Mouse (Mus musculus): ENCODE measurements around the gene Dusp2. TPM values are rescaled to one million over a fixed set of nuclear protein-coding genes. Genes with fewer than 3 reads are reported as not detected.
"Not testable (repeated sequence)": the region's sequence is repeated elsewhere in the genome, so short reads cannot be mapped to it uniquely, and the experiment has no call there.

The Dusp2 gene
- 1 to 10 TPM in 1 of 2 experiments, under 1 TPM in 1; 0.57 to 2.0 TPM for total RNA-seq (2021)
- long read RNA-seq, experiment 1, result 0 reads
- long read RNA-seq, experiment 2, partial matches to known transcripts, result 0 of 1 reads
- long read RNA-seq, experiment 2, other reads (novel, unspliced or antisense), result 0 of 1 reads

DNA sequence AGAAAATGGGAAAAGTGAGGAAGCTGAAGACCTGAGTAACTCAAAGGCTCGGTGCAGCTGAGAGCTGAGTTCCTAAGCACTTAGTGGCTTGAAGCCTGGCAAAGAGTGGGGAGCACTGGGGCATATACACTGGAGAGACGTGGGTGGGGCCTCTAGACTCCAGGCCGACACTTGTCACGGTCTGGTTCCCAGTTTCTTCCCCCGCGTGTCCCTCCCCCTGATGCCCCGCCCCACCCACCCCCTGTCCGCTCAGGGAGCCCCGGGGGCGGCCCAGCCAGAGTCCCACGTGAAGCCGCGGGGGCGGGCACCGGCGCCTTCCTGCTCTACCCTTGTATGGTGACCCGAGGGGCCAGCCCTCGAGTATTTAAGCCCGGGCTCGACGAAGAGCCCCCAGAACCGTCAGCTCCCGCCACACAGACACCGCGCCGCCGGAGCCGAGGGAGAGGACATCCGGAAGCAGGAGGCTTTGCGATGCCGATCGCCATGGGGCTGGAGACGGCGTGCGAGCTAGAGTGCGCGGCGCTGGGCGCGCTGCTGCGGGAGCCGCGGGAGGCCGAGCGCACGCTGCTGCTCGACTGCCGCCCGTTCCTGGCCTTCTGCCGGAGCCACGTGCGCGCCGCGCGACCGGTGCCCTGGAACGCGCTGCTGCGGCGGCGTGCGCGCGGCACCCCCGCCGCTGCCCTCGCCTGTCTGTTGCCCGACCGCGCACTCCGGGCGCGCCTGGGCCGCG lies at the start of gene Dusp2:
Gene Dusp2, plus strand, starts transcription at position 393 of the 730 bp plus-strand sequence.
- DNase-seq, result peak; percentile 82 to 91

DNA sequence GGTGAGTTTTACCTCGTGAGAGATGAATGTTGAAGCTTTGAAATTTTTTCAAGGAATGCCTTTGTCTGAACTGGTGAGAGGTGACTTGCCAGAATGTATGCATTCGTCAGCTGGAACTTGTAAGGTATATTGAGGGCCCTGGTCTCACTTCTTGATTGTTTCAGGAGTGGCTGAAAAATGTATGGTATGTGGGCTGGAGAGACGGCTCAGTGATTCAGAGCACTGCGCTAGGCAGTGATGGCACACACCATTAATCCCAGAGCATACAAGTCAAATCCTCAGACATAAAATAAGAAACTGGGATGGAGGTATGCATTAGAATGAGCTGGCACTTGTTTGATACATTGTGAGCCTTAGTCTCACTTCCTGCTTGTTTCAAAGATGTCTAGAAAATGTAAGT lies 43.7 kb upstream of the Dusp2 start:
- DNase-seq, result no peak

DNA sequence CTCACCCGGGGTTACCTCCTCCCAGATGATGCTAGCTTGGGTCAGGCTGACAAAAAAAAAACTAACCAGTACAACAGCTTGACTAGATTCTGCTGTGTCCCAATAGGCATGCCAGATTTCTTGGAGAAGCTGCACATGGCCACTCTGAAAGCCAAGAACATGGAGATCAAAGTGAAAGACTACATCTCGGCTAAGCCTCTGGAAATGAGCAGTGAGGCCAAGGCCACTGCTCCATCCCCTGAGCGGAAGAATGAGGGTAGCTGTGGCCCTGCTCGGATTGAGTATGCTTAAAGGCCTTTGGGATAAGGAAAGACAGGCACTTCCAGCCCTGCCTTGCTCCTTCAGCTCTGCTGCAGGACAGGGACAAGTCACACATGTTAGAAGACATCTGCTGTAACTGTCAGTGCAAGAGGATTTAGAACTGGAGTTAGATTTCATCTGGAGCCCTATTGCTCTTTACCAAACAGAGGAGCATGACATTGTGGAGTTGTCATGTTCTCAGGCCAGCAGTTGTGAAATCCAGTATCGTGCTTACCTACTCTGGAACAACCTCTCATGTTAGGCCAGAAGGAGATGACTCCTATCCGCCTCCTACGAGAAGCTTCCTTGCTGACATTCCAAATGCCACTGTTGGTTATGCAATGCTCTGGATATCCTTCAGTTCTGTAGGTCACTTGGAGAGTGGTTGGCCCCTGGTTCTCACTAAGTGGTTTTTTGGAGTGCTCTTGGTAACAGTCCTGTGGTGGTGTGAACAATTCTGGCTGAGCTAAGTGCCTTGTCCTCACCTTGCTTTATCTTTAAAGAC lies 38.8 kb upstream of the Dusp2 start:
- peak; percentile 17 to 36 for DNase-seq

DNA sequence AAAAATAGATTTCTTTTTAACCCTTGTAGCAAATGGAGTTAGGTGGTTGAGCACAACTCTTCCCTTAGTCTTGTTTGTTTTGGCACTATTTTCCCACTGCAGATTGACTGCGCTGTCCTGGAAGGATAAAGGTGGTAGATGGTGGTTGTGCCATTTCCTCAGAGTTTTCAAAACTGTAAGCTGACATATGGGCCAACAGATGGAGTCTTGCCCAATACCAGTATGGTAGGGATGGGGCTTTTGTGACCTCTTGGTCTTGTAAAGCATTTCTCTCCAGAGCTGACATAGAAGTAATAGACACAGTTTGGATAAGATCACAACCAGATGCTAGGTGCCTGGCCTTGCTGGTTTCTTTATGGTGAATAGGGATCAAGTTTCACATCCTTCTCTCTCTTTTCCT lies 37.9 kb upstream of the Dusp2 start:
- no peak for DNase-seq

DNA sequence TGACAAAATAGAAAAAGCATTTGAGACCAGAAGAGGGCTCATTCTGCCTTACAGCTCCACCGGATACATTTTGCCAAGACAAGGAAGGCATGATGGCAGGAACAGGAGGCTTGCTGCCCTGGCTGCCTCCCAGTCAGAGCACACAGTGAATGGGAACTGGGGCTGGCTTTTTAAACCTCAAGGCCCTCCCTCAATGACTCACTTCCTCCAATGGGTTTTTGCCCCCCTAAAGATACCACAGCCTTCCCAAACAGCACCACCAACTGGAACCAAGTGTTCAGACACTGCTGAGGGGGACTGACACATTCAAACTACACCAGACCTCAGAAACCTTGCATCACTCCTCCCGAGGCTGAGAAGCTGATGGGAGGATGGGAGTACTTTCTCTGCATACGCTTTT lies 35.3 kb upstream of the Dusp2 start:
- DNase-seq, result no peak

DNA sequence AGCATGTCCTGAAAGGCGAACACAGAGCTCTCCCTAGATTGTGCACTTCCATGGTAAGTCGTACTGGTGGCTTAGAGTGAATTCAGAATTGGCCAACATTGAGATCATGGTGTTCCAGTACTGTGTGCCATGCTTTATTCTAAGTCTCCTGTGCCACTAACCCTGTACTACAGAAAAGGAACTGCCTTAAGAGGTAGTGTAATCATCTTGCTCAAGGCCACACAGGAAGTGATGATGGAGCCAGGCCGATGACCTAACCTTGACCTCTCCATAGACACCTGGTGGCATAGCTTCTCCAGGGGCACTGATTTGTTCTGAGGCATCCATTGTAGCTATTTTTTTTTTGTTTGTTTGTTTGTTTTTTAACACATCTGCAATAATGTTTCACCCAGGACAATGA lies 34.1 kb upstream of the Dusp2 start:
- no peak for DNase-seq

DNA sequence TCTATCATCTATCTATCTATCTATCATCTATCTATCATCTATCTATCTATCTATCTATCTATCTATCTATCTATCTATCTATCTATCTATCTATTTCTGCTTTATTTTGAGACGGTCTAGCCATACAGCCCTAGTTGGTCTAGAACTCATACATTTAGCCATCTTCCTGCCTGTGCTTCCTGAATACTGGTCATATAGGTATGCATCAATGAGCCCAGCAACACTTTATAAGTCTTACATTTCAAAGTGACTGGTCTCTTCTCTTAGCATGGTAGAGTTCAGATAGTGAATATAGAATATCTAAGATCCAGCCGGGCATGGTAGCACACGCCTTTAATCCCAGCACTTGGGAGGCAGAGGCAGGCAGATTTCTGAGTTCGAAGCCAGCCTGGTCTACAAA lies 31.8 kb upstream of the Dusp2 start:
- not testable (repeated sequence) for DNase-seq

DNA sequence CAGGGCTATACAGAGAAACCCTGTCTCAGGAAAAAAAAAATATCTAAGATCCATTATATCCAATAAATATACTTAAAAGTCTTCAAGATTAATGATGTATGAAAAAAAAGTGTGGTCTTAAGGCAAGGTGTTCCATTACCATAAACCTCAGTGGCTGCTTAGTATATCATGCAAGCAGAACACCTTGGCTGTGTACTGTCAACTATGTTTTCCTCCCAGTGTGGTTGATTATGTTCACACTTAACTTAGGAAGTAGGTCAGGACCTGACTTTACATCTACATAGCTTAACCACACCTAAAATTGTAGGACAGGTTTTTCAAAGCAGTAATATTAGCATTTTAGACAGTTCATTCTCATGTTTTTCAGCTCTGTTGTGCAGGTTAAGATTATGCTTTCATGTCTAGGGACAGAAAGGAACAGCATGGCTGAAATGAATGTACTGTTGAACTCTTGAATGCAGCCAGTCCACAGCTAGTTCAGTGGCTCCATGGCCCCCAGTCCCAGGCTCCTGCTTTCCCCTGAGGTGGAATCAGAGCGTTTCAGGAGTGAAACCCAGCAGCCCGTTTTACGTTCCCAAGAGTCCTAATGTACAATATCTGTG lies 31.2 kb upstream of the Dusp2 start:
- DNase-seq, result no peak

DNA sequence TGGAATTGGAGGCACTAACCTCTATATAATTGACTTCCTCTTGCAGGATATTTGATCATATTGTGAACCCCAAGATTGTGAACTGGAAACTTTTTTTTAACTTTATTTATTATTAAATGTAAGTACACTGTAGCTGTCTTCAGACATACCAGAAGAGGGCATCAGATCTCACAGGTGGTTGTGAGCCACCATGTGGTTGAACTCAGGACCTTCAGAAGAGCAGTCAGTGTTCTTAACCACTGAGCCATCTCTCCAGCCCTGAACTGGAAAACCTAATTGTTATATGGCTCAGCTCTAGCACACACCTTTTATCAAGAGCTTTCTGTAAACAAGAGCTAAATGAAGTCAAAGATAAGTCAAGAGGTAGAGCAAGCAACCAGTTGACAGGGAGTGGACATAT lies 29.8 kb upstream of the Dusp2 start:
- DNase-seq, result no peak

DNA sequence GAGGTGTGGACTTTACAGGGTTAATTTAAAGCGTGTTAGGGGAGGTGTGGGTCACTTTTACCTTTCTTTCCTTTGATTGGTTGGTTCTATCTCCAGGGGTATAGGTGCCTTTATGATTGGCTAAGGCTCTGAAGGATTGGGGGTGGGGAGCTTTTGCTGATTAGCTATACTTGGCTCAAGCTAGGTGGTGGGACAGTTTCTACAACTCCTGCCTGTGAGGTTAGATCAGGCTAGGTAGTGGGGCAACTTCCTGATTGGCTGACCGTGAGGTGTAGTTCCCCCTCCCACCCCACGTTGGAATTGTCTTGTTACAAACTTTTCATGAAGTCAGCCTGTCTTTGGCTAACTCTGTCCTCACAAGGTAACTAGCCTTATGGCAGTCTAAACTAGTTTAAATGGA lies 28.8 kb upstream of the Dusp2 start:
- no peak for DNase-seq

DNA sequence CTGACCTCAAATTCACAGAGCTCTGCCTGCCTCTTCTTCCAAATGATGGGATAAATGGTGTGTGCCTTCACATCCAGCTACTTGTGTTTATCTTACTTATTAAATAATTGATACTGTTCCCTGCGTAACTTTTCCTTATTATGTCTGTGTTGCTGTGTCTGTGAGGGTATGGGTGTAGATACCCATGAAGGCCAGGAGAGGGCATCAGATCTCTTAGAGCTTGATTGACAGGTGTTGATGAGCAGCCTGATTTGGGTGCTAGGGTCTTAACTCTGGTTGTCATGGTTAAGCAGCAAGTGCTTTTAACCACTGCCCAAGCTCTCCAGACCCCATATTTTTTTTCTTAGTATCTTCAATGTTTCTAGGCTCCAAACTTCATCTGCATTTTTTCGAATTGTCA lies 27.3 kb upstream of the Dusp2 start:
- DNase-seq, result no peak

DNA sequence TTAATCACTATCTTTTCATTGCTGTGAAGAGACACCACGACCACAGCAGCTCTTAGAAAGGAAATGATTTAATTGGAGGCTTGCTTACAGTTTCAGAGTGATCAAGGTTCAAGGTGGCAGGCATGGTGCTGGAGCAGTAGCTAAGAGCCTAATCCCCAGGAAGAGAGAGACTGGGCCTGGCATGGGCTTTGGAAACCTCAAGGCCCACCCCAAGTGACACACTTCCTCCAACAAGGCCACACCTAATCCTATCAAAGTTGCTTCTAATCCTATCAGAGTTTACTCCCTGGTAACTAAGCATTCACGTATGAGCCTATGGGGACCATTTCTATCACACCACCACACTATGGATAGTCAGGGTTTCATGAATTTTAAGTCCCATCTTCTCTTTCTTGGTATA lies 25.7 kb upstream of the Dusp2 start:
- DNase-seq, result no peak

DNA sequence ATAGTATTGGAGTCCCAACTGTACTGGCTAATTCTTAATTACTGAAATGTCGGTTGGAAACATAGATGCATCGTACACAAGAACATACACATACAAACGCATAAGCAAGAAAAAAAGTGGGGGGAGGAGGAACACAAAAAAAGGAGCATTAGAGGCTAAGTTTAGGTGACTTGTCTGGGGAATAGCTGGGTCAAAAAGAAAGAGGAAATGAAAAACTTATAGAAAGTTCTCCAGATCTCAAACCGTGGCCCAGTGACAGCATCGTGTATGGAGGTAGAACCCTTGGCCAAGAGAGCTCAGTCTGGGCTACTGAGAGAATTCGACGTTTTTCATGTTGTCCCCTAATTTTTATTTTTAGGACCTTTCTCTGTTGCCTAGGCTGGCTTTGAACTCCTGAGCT lies 25.3 kb upstream of the Dusp2 start:
- no peak for DNase-seq

DNA sequence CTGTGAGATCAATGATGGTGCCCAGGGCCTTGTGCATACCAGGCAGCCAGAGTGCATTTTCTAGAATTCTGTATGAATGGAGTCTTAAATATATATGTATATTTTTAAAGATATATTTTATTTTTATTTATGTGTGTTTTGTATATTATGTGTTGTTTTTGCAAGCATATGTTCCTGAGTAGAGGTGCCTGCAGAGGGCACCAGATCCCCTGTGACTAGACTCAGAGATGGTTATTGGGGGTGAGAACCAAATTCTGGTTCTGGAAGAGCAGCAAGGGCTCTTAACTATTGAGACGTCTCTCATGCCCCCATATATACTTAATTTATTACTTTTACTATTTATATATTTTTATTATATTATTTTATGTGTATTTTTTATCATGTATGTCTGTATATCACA lies 24.8 kb upstream of the Dusp2 start:
- DNase-seq, result no peak

DNA sequence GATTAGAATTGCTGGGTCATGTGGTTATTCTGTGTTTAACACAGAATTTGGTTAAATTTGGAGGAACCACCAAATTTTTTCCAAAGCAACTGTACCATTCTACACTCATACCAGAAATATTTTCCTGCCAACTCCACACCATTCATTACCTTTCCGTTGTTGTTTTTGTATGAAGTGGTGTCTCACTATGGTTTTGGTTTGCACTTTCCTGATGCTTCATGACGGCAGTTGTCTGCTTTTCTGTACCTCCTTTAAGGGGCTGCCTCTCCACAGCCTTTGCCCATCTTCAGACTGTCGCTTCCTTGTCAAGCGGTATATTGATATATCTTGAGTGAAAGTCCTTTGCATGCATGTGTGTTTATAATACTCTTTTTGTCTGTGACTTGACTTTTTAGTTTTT lies 23.2 kb upstream of the Dusp2 start:
- no peak for DNase-seq

DNA sequence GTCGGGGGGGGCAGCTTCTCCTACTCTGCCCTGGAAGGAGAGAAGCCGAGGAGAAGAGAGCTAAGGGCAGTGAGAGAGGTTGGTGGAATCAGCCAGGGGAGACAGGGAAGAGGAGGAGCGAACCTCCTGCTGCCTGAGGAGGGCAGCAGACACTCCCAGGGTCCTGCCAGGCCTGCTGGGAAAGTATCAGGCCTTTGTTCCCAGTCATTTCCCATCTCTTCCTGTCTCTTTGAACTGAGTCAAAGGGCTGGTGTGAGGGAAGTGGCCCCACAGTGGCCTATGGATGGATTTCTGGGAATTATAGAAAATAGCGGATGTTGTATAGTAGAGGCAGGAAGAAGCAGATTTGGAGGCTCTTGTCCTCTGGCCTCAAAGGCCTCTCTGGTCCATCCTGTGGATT lies 22.1 kb upstream of the Dusp2 start:
- DNase-seq, result no peak

DNA sequence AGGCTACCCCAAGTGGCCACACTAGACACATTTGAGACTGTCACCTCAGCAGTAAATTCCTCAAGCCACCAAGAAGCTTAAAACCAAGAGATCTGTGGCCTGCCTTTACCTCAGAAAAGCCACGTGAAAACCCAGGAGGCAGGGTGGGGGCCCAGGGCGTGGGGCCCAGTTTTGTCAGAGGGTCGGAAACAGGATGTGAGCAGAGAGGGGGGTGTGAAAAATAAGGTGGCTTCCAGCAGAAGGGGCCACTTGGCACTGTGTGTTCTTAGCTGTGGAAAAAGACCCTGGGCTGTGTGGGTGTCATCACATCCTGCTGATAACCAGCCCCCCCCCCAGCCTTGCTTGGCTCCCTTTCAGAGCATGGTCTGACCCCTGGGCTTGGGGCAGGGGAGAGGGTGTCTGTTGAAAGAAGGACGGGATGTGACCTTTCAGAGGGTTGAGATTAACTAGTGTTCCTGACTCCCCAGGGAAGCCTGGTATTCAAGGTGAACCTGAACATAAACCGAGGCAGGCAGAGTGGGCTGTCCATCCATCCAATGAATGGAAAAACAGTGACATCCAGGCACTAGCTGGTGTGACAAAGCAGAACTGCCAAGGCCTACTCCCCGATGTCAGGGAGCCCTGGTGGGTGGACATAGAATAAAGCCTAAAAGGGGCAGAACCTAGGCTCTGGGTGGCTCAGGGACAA lies 21.3 kb upstream of the Dusp2 start:
- DNase-seq, result peak in 1 of 2 experiments; percentile 45

DNA sequence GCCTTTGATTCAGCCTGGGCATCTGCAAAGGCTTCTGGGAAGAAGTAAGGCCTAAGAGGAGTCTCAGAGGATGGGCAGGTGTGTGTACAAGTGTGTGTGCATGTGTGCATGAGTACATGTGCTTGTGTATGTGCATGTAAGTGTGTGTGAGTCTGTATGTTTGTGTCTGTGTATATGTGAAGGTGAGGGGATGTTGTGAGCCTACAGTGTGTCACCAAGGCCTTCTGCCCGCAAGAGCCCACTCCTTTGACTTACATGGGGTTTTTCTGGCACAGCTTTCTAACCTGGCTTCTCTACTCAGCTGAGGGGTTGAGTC lies 20.8 kb upstream of the Dusp2 start:
- DNase-seq, result no peak

DNA sequence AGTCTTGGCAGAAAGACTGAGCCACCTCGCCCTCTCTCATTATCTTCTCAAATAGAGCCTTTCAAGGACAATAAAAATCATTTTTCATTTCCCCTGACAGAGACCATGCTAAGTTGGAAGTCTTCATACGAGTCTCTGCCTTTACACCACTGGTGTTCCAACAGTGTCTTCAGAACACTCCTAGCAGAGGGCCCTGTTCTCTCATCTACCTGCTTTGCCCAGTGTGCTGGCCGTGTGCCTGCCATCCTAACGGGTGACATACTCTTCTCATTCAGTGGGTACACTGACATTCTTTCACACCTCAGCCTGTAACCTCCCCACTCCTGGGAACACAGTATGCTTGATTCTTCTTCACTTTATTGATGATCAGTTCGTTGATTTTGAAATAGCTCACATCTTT lies 19.5 kb upstream of the Dusp2 start:
- no peak for DNase-seq

DNA sequence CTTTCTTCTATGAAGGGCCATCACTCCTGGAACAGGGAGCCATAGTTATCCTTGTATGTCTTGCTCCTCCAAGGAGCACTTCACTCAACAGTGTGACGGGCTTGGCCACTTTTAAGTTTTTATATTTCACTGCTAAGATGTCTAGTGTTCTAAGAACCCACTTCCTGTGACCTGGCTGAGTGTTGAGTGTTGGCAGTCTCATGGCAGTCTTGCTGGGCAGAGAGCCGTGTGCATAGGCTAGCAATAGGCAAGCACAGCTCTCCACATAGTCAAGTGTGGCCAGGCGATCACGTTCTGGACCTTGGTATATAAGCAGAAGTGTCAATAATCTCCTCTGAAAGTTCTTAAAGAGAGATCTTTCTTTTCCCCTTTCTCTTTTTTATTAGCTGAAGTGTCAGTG lies 17.8 kb upstream of the Dusp2 start:
- DNase-seq, result no peak

DNA sequence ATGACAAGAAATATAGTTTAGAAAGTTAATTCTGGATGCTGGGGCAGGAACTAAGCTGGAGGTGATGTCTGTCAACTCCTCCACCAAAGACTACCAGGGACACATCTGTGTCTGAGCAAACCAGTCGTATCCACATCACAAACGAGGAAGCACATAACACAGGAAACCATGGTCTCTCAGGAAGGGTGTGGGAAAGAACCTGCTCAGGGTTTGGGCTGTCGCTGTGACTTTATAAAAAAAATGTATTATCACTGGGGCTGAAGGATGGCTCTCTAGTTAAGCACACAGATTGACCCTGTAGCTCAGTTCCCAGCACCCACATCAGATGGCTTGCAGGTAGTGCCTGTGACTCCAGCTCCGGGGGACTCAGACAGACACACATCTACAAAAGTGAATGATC lies 16.9 kb upstream of the Dusp2 start:
- DNase-seq, result no peak

DNA sequence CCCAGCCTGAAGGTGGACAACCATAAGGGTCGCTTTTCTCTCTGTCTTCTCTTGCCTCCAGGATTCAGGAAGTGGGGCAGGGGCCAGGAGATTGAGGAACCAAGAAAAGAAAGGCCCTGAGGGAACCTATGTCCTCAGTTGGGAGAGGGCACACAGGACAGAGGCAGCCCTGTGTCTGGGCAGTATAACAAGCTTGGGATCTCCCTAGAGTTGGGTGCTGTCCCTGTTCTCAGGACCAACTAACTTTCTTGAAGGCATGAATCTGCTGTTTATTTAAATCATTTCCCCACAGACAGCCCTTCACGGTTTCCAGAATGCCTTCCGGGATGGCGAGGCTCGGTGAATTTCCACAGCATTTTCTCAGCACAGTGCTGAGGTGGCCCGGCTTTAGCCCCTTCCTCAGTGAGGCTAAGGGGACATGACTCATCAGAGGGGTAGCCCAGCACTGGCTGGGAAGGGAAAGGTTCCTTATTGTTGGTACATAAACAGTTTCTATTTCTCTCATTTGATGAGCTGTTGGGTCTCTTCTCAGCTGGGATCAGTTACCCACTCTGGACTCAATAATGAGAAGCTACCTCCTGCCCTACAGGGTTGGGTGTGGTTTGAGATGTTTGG lies 13.2 kb upstream of the Dusp2 start:
- no peak for DNase-seq
